Mouse (Mus musculus): ENCODE measurements around the gene Tdp1.

- TF ChIP-seq CTCF (IDR thresholded peaks at IDR 0.05; ENCODE audit: low read depth, low read length) (no peak), POLR2A (IDR thresholded peaks at IDR 0.05; ENCODE audit: extremely low read depth, insufficient read depth, low read length) (no peak)
These were observed 1.1 kb downstream of the Tdp1 start for GRCm38 (mm10) chr12:99885282-99885901.
